Mouse (Mus musculus) naive thymus-derived CD4-positive, alpha-beta T cell, adult 2 months (primary cell): Measurements from ENCODE around the gene Bloc1s5.
"Not testable (repeated sequence)": the region's sequence is repeated elsewhere in the genome, so short reads cannot be mapped to it uniquely, and the experiment has no call there.

Experiments
- DNase-seq: peaks from one replicate; pipeline ENCODE4 v3.0.0-alpha.2; 2011; ENCODE audit warnings: low read depth

Gene Bloc1s5

GRCm38 (mm10) chr13:38634800-38635269 is at the start of gene Bloc1s5:
Bloc1s5 (minus strand) TSS chr13:38635109.
- peak; percentile 95 for DNase-seq

GRCm38 (mm10) chr13:38672336-38672735 is 37.4 kb upstream of the Bloc1s5 start:
- no peak for DNase-seq

GRCm38 (mm10) chr13:38671451-38671850 is 36.5 kb upstream of the Bloc1s5 start:
- DNase-seq: not testable (repeated sequence)

- DNase-seq: no peak
Measured at GRCm38 (mm10) chr13:38670051-38670450, 35.1 kb upstream of the Bloc1s5 start.

DNA sequence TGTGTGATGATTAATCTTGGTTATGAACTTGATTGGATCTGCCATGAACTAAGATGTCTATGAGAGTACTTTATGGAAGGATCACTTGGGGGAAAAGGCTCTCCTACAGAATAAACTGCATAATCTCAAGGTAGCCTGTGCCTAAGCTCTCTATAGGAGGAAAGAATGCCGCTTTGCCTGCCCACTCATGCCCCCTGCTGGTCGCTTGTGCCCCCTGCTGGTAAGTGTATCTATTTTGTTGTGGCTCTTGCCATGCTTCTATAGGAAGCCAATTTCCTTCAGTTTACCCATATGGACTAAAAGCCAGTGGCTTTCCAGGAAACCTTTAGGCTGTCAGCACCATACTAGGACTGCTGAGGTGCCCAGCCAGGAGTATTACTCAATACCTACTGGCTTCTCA is 33.6 kb upstream of the Bloc1s5 start:
- DNase-seq: peak; percentile 70

GRCm38 (mm10) chr13:38664753-38665152 is 29.8 kb upstream of the Bloc1s5 start:
- DNase-seq: no peak

- no peak for DNase-seq
Measured at GRCm38 (mm10) chr13:38659524-38660136, 24.7 kb upstream of the Bloc1s5 start.

DNA sequence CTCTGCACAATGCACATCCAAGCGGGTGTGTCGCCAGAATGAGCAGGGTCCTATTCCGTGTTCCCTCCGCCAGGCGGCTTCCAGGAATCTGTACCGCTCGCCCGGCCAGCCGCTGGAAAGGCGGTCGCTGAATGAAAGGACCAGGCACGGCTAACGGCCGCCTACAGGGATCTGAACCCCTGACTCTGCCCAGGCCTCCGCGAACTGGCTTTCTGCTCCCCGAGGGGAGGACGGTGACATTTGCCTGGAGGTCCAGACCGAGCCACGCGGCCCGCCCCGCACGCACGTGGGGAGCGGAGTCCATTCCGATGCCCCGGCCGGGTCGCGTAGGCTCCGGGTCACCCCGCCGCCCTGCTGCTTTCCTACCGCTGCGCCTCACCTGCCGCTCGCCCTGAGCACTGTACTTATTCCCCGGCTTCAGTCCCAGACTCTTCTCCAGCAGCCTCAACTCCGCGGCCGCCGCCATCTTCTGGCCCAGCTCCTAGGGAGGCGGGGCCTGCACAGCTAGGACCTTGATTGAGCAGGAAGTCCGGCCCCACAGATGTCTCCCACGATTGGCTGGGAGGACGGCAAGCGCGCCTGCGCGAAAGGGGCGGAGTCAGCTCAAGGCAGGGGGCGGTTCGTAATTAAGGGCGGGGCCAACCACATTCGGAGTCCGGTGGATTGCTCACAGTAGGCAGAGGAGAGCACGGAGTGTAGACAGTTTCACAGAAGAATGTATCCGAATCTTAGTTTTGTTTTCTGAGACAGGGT is 23.8 kb upstream of the Bloc1s5 start, which contains the start of gene Eef1e1:
Eef1e1 (minus strand) TSS at position 531 of the 753 bp plus-strand sequence.
- DNase-seq: peak; percentile 97

- DNase-seq: peak; percentile 17
Measured at GRCm38 (mm10) chr13:38657865-38658264, 23.0 kb upstream of the Bloc1s5 start.

DNA sequence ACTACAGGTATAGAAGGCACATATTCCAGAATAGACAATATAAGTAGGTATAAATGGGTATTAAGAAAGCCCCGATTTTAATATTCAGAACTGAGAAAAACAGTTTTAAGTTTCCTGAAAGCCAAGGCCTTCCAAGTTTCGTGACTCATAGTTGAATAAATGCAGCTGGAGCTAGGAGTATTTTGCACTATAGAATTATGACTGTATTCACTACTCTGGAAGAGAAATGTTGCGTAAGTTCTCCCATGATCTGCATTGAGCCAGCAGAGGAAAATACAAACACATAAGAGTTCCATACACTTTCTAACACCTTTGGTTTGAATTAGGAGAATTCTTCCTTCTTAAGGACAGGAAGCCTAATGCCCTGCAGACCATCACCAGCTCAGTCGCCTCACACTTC is 15.4 kb upstream of the Bloc1s5 start:
- DNase-seq: no peak

DNA sequence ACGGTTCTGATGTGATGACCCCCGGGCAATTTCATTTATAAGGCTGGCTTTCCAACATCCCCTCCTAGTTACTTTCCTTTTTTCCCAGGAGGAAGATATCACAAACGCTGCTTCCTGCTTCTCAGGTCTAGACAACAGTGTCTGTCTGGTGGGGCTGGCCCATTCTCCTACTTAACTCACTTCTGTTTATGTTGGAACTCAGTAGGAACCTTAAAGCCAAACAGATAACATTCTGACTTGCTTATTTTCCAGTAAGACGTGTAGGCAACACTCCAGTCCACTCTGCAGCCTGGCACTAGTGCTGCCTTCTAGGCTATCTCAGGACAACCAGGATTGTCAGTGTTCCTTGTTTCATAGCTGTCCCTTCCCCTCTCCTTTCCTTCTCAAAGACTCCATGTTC is 14.2 kb upstream of the Bloc1s5 start:
- DNase-seq: no peak

DNA sequence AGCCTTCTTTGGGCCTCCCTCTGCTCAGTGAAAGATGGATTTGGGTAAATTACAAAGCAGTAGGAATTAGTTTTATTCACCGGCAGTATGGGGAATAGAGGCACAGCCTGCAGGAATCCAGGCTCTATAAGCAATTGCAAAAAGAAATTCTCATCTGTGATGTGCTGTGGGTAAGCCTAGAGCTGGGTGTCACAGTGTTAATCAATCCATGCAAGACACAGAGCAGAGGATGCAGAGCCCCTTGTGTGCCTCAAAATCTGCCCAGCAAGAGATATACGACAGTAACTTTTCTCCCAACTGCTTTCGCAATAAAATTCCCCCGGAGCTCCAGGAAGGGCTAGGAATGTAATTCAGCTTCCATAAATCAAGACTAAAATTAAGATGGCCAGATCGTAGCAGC is 6.5 kb upstream of the Bloc1s5 start:
- no peak for DNase-seq

GRCm38 (mm10) chr13:38640961-38641360 is 6.1 kb upstream of the Bloc1s5 start:
- DNase-seq: no peak

DNA sequence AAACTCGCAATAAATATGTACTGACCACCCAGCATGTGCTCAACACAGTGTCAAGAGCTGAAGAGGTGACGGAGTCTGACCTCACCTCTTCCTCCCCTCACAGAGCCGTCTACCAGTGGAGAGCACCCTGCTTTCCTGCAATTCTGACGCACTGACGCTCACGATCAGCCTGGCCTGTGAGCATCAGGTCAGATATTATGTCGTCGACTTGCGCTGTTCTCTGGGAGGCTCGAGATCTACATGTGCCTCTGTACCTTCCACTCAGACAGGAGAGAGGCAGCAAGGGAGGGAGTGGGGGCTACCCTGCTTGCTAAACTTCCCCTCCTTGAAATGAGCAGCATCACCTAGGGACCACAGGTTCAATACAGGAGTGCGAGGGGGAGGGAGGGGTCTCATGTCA is 3.8 kb upstream of the Bloc1s5 start:
- DNase-seq: no peak

DNA sequence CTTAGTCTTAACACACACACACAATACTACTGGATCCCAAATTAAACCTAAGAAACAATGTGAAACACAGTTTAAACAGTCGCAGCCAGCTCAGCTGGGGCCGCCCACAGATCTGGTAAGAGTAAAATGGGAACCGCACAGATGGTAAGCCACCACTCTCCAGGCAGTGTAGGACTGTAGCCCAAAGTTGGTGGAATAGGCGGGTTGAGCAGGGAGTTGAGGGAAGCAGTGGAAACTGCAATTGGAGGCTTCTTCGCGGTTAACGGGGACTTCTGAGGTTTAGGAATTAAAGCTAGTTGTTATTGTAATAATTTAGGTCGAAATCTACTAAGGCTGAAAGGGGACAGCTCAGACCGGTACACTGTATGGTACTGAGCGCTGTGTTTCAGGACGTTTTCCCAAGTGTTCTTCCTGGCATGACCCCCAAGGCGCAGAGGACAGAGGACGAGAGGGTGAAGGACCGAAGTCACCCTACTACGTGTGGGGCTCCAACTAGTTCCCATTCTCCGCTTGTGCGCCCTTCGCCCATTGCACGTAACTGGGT is 581 bp downstream of the Bloc1s5 start:
- no peak for DNase-seq

GRCm38 (mm10) chr13:38633287-38634000 is 1.5 kb downstream of the Bloc1s5 start:
- DNase-seq: peak; percentile 15

- no peak for DNase-seq
Measured at GRCm38 (mm10) chr13:38632556-38632955, 2.4 kb downstream of the Bloc1s5 start.

- no peak for DNase-seq
Measured at GRCm38 (mm10) chr13:38626229-38626525, 8.7 kb downstream of the Bloc1s5 start.

- DNase-seq: no peak
Measured at GRCm38 (mm10) chr13:38625492-38626228, 9.2 kb downstream of the Bloc1s5 start.

DNA sequence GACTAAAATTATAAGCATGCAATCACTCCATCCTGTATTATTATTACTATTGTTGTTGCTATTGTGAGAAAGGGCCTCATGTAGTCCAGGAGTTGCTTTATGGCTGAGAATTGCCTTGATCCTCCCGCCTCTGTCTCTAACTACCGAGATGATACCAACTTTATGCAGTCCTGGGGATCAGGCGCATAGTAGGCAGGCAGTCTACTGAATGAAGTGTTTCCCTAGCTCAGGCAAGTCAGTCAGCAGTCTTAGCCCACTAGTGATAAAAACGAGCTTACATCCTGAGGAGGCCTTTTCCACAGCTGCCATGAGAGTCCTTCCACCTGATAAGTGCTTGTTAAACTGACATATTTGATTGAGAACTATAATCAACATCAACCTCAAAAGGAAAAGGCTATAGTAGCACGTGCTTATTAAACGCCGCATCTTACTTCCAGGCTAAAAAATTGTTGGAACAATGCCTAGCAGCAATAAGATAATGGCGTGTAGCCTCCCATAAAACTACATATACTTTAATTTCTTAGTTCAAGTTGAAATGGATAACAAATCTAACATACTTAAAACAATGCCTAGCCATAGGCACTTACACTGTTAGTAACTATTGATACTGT is 10.5 kb downstream of the Bloc1s5 start:
- no peak for DNase-seq

DNA sequence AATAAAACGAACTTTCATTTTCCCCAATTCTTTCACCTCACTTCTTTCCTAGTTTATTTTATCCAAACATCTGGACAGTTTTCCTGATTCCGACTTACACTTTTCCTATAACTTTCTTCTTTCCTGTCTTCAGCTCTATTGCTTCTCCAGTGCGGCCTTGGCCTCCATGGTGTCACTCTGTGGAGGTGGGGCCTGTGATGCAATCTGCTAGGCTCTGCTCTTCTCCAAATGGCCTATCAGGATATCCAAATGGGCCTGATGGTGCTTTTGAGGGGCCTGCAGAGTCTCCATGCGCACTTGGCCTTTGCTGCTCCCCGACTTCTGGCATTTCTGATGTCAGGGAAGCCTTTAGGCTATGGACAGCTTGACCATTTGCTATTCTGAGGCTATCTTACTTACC is 11.6 kb downstream of the Bloc1s5 start:
- no peak for DNase-seq
